Mouse (Mus musculus) lung, adult 10 weeks (tissue): ENCODE data around the gene Krt42. TPM values are rescaled to one million over a fixed set of nuclear protein-coding genes. Genes with fewer than 3 reads are reported as not detected.

Source experiments
- polyA plus RNA-seq: library from polyadenylated mRNA; stranded (reverse); fragments of 350-450 nt; fragmentation: Illumina TruSeq; extraction: RNeasy Lipid Tissue Mini Kit (QIAGEN cat#74804); gene quantifications from one replicate; pipeline ENCODE4 v1.2.3, GENCODE M21; 2014; ENCODE audit warnings: low read depth, low replicate concordance; ENCODE audit not compliant: insufficient read depth

Gene Krt42
- polyA plus RNA-seq = not detected

GRCm38 (mm10) chr11:100269821-100270332, at the start of gene Krt42:
Gene Krt42 (minus strand): TSS chr11:100269871.

GRCm38 (mm10) chr11:100260514-100261234, 9.0 kb downstream of the Krt42 start, which contains the start of gene Krt17:
Gene Krt17 (minus strand): TSS chr11:100261029.

GRCm38 (mm10) chr11:100248852-100249465, 20.7 kb downstream of the Krt42 start, which contains the start of gene Krt16:
Gene Krt16 (minus strand): TSS chr11:100248902.

Other genes starting within 250 kb of the Krt42 start
- gene Krt33b, start 240.0 kb downstream of the Krt42 start, polyA plus RNA-seq = not detected
- 0.14 TPM for gene Krt34, start 228.3 kb downstream of the Krt42 start, polyA plus RNA-seq
- gene Krt31, start 219.3 kb downstream of the Krt42 start, polyA plus RNA-seq = not detected
- not detected for gene Krt32, start 181.6 kb downstream of the Krt42 start, polyA plus RNA-seq
- gene Krt35, start 173.6 kb downstream of the Krt42 start, polyA plus RNA-seq = not detected
- gene Krt36, start 164.2 kb downstream of the Krt42 start, polyA plus RNA-seq = not detected
- 0.44 TPM for gene Krt13, start 148.3 kb downstream of the Krt42 start, polyA plus RNA-seq
- 1.0 TPM for gene Krt15, start 133.9 kb downstream of the Krt42 start, polyA plus RNA-seq
- gene Krt19, start 121.2 kb downstream of the Krt42 start, polyA plus RNA-seq = 168 TPM
- gene Krt9, start 76.6 kb downstream of the Krt42 start, polyA plus RNA-seq = not detected
- 0.52 TPM for gene Krt14, start 62.3 kb downstream of the Krt42 start, polyA plus RNA-seq
- gene Krt16, start 21.0 kb downstream of the Krt42 start, polyA plus RNA-seq = not detected
- gene Krt17, start 8.8 kb downstream of the Krt42 start, polyA plus RNA-seq = not detected
- 1,257 TPM for gene Eif1, start 50.0 kb upstream of the Krt42 start, polyA plus RNA-seq
- gene Gast, start 64.5 kb upstream of the Krt42 start, polyA plus RNA-seq = not detected
- gene Hap1, start 86.3 kb upstream of the Krt42 start, polyA plus RNA-seq = 5.0 TPM
- 137 TPM for gene Jup, start 127.9 kb upstream of the Krt42 start, polyA plus RNA-seq
- gene P3h4, start 145.0 kb upstream of the Krt42 start, polyA plus RNA-seq = 15.4 TPM
- 15.4 TPM for gene Fkbp10, start 145.8 kb upstream of the Krt42 start, polyA plus RNA-seq
- 29.2 TPM for gene Nt5c3b, start 171.9 kb upstream of the Krt42 start, polyA plus RNA-seq
- gene Klhl10, start 172.0 kb upstream of the Krt42 start, polyA plus RNA-seq = 0.20 TPM
- 1.3 TPM for gene Klhl11, start 202.9 kb upstream of the Krt42 start, polyA plus RNA-seq